Mouse (Mus musculus) lung, adult 2 months (tissue): ENCODE measurements around the gene Gjb1.

ENCODE experiments used
- CTCF ChIP-seq: fragments of 200-500 bp; IDR thresholded peaks from 2 replicates; pipeline ENCODE4 v1.5.1; 2011; ENCODE audit warnings: mild to moderate bottlenecking, low read length, control low read depth; ENCODE audit not compliant: insufficient read depth
- POLR2A ChIP-seq: fragments of 200-500 bp; IDR thresholded peaks from 2 replicates; pipeline ENCODE4 v1.6.1; 2011; ENCODE audit warnings: low read depth, mild to moderate bottlenecking, control low read depth, low read length, borderline replicate concordance; ENCODE audit errors: extremely low read depth

GRCm38 (mm10) chrX:101423462-101423861, 47.3 kb downstream of the Gjb1 start:
- no peak for TF ChIP-seq POLR2A
- TF ChIP-seq CTCF = no peak
